In genomic region chr12:73286287-73287092, GRCm38 (mm10) we compare ENCODE assay signal across 8 mouse cellular contexts. TPM values are rescaled to one million over a fixed set of nuclear protein-coding genes. Genes with fewer than 3 reads are reported as not detected.
DNase-seq lines count a peak whose midpoint lies in the region; ATAC-seq lines count a peak whose summit lies in the region.

TSS of gene Trmt5 (minus strand) at chr12:73286710.
TSS of gene Slc38a6 (plus strand) at chr12:73286779.

- peak; percentile 96 for DNase-seq in ZHBTc4 (ENCODE audit: low read depth, low spot score)
- peak; percentile 83 to 88 for DNase-seq in gastrocnemius, adult 8-10 months (ENCODE audit: low spot score in 2 of 2)
- DNase-seq in induced T-regulatory cell, adult 2 months (ENCODE audit: low read depth) = peak; percentile 94
- DNase-seq in left cerebral cortex, adult 9 months (ENCODE audit: low spot score in 2 of 2) = peak; percentile 80 to 94
- DNase-seq in right cerebral cortex, postnatal 14 days = peak; percentile 90
- peak; percentile 85 to 92 for DNase-seq in urinary bladder, postnatal 36 days (ENCODE audit: low spot score in 2 of 2)

- ATAC-seq in common myeloid progenitor, adult 5-6 weeks (replicated peaks; ENCODE audit: low read depth, poor library complexity, severe bottlenecking) = peak; percentile 97
- ATAC-seq in megakaryocyte progenitor cell, adult 5-6 weeks (replicated peaks; ENCODE audit: poor library complexity) = peak; percentile 97

RNA-seq across cellular contexts. Expression of gene Trmt5, which starts in this region (rescaled TPM):
- 26.2 and 37.5 TPM in 2 replicates for total RNA-seq in common myeloid progenitor, adult 5-6 weeks (2017)
- 1 to 10 TPM; 6.8 to 8.9 (median 7.8) TPM for total RNA-seq in gastrocnemius, adult 8-10 months (2022)
- total RNA-seq in megakaryocyte progenitor cell, adult 5-6 weeks (2015) = 46.3 and 59.6 TPM in 2 replicates
- total RNA-seq in megakaryocyte progenitor cell, adult 5-6 weeks (2017) = 37.6 and 43.7 TPM in 2 replicates

RNA-seq across cellular contexts. Expression of gene Slc38a6, which starts in this region (rescaled TPM):
- 3.6 and 6.0 TPM in 2 replicates for total RNA-seq in common myeloid progenitor, adult 5-6 weeks (2017)
- 1 to 10 TPM in 3 of 4 experiments, under 1 TPM in 1; 0.99 to 2.7 (median 2.3) TPM for total RNA-seq in gastrocnemius, adult 8-10 months (2022)
- 5.0 and 9.0 TPM in 2 replicates for total RNA-seq in megakaryocyte progenitor cell, adult 5-6 weeks (2015)
- 3.8 and 5.0 TPM in 2 replicates for total RNA-seq in megakaryocyte progenitor cell, adult 5-6 weeks (2017)

Comparison
In these comparisons a context has a peak if more than half of its experiments do, and no peak if none do; other contexts are left out.
1. Peak in every context shown above with its lines: DNase-seq and ATAC-seq.